Mouse (Mus musculus) retina, embryonic 14.5 days (tissue): ENCODE measurements around the gene Evi5l.

Source experiments
- DNase-seq: peaks from one replicate; pipeline ENCODE4 v3.0.0-alpha.2; 2015; ENCODE audit warnings: low spot score

Gene Evi5l

GRCm38 (mm10) chr8:4165852-4166751, at the start of gene Evi5l:
Gene Evi5l, plus strand, starts transcription at chr8:4166567.
- DNase-seq: peak; percentile 100

GRCm38 (mm10) chr8:4133798-4134197, 32.6 kb upstream of the Evi5l start, which contains the start of gene Cd209g:
Gene Cd209g, plus strand, starts transcription at chr8:4134098.
- DNase-seq: no peak

- DNase-seq: peak; percentile 94
These were observed 26.4 kb upstream of the Evi5l start for GRCm38 (mm10) chr8:4139660-4140646.

- DNase-seq: peak; percentile 50
These were observed 24.6 kb upstream of the Evi5l start for GRCm38 (mm10) chr8:4141721-4142120.

- no peak for DNase-seq
These were observed 19.1 kb upstream of the Evi5l start for GRCm38 (mm10) chr8:4147272-4147671.

GRCm38 (mm10) chr8:4154878-4155277, 11.5 kb upstream of the Evi5l start:
- no peak for DNase-seq

- no peak for DNase-seq
These were observed 3.6 kb upstream of the Evi5l start for GRCm38 (mm10) chr8:4162786-4163185.

- DNase-seq: no peak
These were observed 1.1 kb upstream of the Evi5l start for GRCm38 (mm10) chr8:4165176-4165851.

GRCm38 (mm10) chr8:4166881-4167525, 636 bp downstream of the Evi5l start:
- DNase-seq: no peak

- no peak for DNase-seq
These were observed 1.6 kb downstream of the Evi5l start for GRCm38 (mm10) chr8:4167918-4168317.

GRCm38 (mm10) chr8:4172486-4172885, 6.1 kb downstream of the Evi5l start:
- no peak for DNase-seq

- DNase-seq: no peak
These were observed 7.7 kb downstream of the Evi5l start for GRCm38 (mm10) chr8:4174018-4174417.

GRCm38 (mm10) chr8:4183409-4183808, 17.0 kb downstream of the Evi5l start:
- no peak for DNase-seq

- no peak for DNase-seq
These were observed 19.8 kb downstream of the Evi5l start for GRCm38 (mm10) chr8:4186151-4186550.

GRCm38 (mm10) chr8:4188605-4189004, 22.2 kb downstream of the Evi5l start:
- DNase-seq: no peak

- DNase-seq: no peak
These were observed 22.8 kb downstream of the Evi5l start for GRCm38 (mm10) chr8:4189031-4189722.

GRCm38 (mm10) chr8:4192305-4192704, 25.9 kb downstream of the Evi5l start:
- DNase-seq: no peak

- DNase-seq: peak; percentile 94
These were observed 26.6 kb downstream of the Evi5l start for GRCm38 (mm10) chr8:4192807-4193587.

- no peak for DNase-seq
These were observed 27.2 kb downstream of the Evi5l start for GRCm38 (mm10) chr8:4193588-4193894.

- DNase-seq: no peak
These were observed 35.0 kb downstream of the Evi5l start for GRCm38 (mm10) chr8:4201321-4201720.
